Mouse (Mus musculus): ENCODE results near the gene H2al1b. TPM values are rescaled to one million over a fixed set of nuclear protein-coding genes. Genes with fewer than 3 reads are reported as not detected.
"Not testable (repeated sequence)": the region's sequence is repeated elsewhere in the genome, so short reads cannot be mapped to it uniquely, and the experiment has no call there.

The H2al1b gene
- not detected in 3 replicates for total RNA-seq (2017)

GRCm38 (mm10) chrX:11302132-11302531 is at the start of gene H2al1b:
Gene H2al1b (plus strand): TSS chrX:11302432.
- not testable (repeated sequence) for ATAC-seq (replicated peaks; ENCODE audit: insufficient number of reproducible peaks, low FRiP score, low TSS enrichment, poor library complexity, severe bottlenecking)

DNA sequence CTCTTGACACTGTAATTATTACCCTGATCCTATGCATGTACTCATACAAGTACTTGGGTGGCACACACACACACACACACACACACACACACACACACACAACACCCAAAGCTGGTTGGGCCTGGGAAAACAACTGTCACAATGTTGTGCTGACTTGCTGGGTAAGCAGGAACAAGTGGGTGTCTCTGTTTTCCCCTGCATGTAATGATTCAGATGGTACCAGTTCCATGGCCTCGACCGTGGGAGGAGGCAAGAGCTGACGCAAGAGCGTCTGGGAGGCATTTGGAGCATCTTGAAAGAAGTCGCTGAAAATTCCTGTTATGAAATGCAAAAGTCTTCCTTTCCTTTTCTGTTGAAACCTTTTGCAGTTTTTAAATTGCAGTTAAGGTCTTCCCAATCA is 48.2 kb upstream of the H2al1b start:
- ATAC-seq (replicated peaks; ENCODE audit: insufficient number of reproducible peaks, low FRiP score, low TSS enrichment, poor library complexity, severe bottlenecking), result no peak

GRCm38 (mm10) chrX:11254521-11255207 is 47.6 kb upstream of the H2al1b start:
- ATAC-seq (replicated peaks; ENCODE audit: insufficient number of reproducible peaks, low FRiP score, low TSS enrichment, poor library complexity, severe bottlenecking), result no peak

- ATAC-seq (replicated peaks; ENCODE audit: insufficient number of reproducible peaks, low FRiP score, low TSS enrichment, poor library complexity, severe bottlenecking), result no peak
These were observed 46.5 kb upstream of the H2al1b start for GRCm38 (mm10) chrX:11255564-11256360.

DNA sequence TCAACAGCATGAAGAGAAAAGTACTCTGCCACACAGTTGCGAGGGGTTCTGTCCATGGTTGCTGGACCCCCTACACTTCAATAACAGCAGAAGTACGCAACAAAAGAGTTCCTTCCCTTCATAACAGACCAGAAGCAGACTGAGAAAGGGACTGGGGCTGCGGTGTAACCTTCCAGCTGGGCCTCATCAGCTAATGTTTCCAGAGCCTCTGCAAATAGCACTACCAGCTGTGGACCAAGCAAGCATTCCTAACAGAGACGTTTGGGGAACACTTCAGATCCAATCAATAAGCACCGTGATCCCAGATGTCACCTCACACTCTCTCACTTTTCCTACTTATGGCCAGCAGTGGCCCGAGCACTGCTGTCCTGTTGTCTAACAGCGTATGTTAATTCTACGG is 37.3 kb upstream of the H2al1b start:
- no peak for ATAC-seq (replicated peaks; ENCODE audit: insufficient number of reproducible peaks, low FRiP score, low TSS enrichment, poor library complexity, severe bottlenecking)

GRCm38 (mm10) chrX:11267791-11268190 is 34.4 kb upstream of the H2al1b start:
- ATAC-seq (replicated peaks; ENCODE audit: insufficient number of reproducible peaks, low FRiP score, low TSS enrichment, poor library complexity, severe bottlenecking), result no peak

GRCm38 (mm10) chrX:11269074-11269473 is 33.2 kb upstream of the H2al1b start:
- no peak for ATAC-seq (replicated peaks; ENCODE audit: insufficient number of reproducible peaks, low FRiP score, low TSS enrichment, poor library complexity, severe bottlenecking)

DNA sequence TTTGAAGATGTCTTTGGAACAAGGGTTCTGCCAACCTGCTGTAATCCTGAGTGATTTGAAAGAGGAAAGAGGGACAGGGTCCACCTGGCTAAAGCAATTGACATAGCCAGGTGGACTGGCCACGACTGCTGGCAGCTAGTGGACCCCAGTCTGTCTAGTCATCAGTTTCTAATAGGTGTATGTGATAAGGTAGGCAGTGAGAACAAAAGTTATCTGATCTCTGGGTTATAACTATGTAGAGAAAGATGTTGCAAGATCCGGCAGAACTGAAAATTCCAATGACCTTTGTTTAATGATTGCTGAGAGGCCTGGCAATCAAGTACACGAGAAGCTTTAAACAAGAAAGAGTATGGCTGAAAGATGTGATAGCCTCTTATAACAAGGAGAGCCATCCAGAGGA is 29.0 kb upstream of the H2al1b start:
- ATAC-seq (replicated peaks; ENCODE audit: insufficient number of reproducible peaks, low FRiP score, low TSS enrichment, poor library complexity, severe bottlenecking), result no peak

GRCm38 (mm10) chrX:11277083-11277482 is 25.1 kb upstream of the H2al1b start:
- no peak for ATAC-seq (replicated peaks; ENCODE audit: insufficient number of reproducible peaks, low FRiP score, low TSS enrichment, poor library complexity, severe bottlenecking)

DNA sequence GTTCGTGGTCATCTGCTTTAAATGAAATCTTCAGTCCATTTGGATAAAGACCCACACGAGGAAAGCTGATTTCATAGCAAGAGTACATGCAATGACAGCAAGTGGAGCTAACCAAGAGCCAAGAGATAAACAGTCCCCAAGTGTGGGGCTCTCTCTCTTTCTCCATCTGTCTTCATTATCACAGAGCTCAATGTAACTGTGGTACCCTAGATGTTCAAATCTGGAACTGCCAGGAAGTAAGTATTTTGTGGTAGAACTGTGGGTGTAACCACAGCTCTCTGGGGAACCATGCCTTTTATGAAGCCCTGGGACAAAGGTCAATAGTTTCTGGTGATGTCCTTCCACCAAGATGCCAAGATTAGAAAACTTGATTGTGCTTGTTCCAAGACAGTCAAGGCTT is 21.5 kb upstream of the H2al1b start:
- ATAC-seq (replicated peaks; ENCODE audit: insufficient number of reproducible peaks, low FRiP score, low TSS enrichment, poor library complexity, severe bottlenecking), result no peak

DNA sequence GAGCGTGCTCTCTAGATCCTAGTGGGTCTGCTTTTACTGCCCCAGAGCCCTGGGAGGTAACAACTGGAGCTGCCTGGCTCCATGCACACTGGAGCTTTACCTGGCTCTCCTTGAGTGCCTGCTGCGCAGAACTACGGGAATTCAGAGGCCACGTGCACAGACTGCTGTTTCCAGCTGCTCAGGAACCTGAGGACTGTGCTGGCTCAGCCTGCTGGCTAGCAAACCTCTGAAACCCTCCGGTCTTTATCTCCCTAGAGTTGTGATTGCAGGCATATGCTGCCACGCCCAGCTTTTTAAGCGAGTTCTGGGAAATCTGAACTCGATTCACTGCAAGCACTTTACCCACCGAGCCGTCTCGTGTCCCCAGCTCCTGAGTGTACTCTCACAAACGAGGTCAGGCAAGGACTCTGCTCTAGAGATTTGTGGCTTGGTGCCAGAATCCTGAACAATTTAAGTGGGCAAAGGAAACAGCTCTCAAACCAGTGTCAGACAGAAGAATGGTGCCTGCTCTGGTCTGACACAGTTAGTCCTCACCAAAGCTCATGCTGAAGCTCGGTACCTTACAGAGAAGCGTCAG is 13.8 kb upstream of the H2al1b start:
- no peak for ATAC-seq (replicated peaks; ENCODE audit: insufficient number of reproducible peaks, low FRiP score, low TSS enrichment, poor library complexity, severe bottlenecking)

DNA sequence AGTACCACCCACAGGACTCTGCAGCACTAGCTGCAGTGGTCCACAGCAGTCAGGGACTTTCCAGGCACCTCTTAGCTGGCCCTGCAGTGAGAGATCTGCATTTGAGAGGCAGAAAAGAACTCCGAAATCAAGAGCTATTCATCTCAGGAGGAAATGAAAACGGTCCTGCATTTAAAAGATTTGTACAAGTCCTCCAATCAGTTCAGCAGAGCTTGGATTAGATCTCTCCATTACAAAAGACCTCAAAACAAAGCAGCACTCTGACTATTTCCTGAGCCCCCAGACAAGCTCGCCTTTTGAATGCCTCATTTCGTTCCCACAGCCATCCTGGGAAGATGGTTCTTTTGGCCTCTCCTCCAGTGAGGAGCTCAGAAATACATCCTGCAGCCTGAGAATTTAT is 13.0 kb upstream of the H2al1b start:
- ATAC-seq (replicated peaks; ENCODE audit: insufficient number of reproducible peaks, low FRiP score, low TSS enrichment, poor library complexity, severe bottlenecking), result no peak

- not testable (repeated sequence) for ATAC-seq (replicated peaks; ENCODE audit: insufficient number of reproducible peaks, low FRiP score, low TSS enrichment, poor library complexity, severe bottlenecking)
These were observed 3.3 kb upstream of the H2al1b start, which contains the start of gene H2al1a for GRCm38 (mm10) chrX:11298957-11299356. Gene H2al1a (plus strand): TSS chrX:11299257.

DNA sequence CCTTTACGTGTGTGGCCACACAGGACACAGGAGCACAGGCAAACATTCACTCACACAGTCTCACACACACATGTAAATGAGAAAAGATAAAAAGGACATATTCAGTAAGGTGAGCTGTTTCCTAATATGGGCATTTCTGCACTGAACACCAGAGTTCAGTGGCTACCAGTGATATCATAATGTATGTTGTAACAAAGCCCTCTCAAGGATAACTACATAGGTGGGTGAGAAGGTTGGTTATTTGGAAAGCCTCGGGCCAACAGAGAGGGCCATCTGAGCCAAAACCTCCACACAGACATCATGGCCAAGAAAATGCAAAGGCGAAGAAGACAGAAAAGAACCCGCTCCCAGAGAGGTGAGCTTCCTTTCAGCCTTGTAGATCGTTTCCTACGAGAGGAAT is 3.1 kb downstream of the H2al1b start, which contains the start of gene H2al1c:
TSS of gene H2al1c (plus strand) at position 301 of the 400 bp plus-strand sequence.
- ATAC-seq (replicated peaks; ENCODE audit: insufficient number of reproducible peaks, low FRiP score, low TSS enrichment, poor library complexity, severe bottlenecking), result not testable (repeated sequence)

- not testable (repeated sequence) for ATAC-seq (replicated peaks; ENCODE audit: insufficient number of reproducible peaks, low FRiP score, low TSS enrichment, poor library complexity, severe bottlenecking)
These were observed 6.3 kb downstream of the H2al1b start, which contains the start of gene H2al1d for GRCm38 (mm10) chrX:11308524-11308923. Gene H2al1d (plus strand): TSS chrX:11308824.

DNA sequence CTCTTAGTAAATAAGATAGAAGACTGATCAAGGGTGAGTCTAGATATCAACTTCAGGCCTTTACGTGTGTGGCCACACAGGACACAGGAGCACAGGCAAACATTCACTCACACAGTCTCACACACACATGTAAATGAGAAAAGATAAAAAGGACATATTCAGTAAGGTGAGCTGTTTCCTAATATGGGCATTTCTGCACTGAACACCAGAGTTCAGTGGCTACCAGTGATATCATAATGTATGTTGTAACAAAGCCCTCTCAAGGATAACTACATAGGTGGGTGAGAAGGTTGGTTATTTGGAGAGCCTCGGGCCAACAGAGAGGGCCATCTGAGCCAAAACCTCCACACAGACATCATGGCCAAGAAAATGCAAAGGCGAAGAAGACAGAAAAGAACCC is 9.4 kb downstream of the H2al1b start, which contains the start of gene H2al1e:
TSS of gene H2al1e (plus strand) at position 301 of the 400 bp plus-strand sequence.
- not testable (repeated sequence) for ATAC-seq (replicated peaks; ENCODE audit: insufficient number of reproducible peaks, low FRiP score, low TSS enrichment, poor library complexity, severe bottlenecking)

GRCm38 (mm10) chrX:11314858-11315257 is 12.6 kb downstream of the H2al1b start, which contains the start of gene H2al1f:
Gene H2al1f (plus strand): TSS chrX:11315158.
- not testable (repeated sequence) for ATAC-seq (replicated peaks; ENCODE audit: insufficient number of reproducible peaks, low FRiP score, low TSS enrichment, poor library complexity, severe bottlenecking)

DNA sequence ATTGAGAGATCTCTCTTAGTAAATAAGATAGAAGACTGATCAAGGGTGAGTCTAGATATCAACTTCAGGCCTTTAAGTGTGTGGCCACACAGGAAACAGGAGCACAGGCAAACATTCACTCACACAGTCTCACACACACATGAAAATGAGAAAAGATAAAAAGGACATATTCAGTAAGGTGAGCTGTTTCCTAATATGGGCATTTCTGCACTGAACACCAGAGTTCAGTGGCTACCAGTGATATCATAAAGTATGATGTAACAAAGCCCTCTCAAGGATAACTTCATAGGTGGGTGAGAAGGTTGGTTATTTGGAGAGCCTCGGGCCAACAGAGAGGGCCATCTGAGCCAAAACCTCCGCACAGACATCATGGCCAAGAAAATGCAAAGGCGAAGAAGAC is 15.7 kb downstream of the H2al1b start, which contains the start of gene H2al1g:
TSS of gene H2al1g (plus strand) at position 301 of the 400 bp plus-strand sequence.
- ATAC-seq (replicated peaks; ENCODE audit: insufficient number of reproducible peaks, low FRiP score, low TSS enrichment, poor library complexity, severe bottlenecking), result not testable (repeated sequence)

DNA sequence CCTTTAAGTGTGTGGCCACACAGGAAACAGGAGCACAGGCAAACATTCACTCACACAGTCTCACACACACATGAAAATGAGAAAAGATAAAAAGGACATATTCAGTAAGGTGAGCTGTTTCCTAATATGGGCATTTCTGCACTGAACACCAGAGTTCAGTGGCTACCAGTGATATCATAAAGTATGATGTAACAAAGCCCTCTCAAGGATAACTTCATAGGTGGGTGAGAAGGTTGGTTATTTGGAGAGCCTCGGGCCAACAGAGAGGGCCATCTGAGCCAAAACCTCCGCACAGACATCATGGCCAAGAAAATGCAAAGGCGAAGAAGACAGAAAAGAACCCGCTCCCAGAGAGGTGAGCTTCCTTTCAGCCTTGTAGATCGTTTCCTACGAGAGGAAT is 19.0 kb downstream of the H2al1b start, which contains the start of gene H2al1h:
TSS of gene H2al1h (plus strand) at position 301 of the 400 bp plus-strand sequence.
- not testable (repeated sequence) for ATAC-seq (replicated peaks; ENCODE audit: insufficient number of reproducible peaks, low FRiP score, low TSS enrichment, poor library complexity, severe bottlenecking)
